Mouse (Mus musculus) CD8-positive naive resting alpha-beta T cell, adult 57 days (primary cell): ENCODE data around the gene Hist1h2bh. TPM values are rescaled to one million over a fixed set of nuclear protein-coding genes. Genes with fewer than 3 reads are reported as not detected.

Source experiments
- total RNA-seq: library from RNA; stranded (reverse); gene quantifications from one replicate; pipeline ENCODE4 v1.2.4, GENCODE M21; 2023

Hist1h2bh gene
- 3.6 TPM for total RNA-seq

GRCm38 (mm10) chr13:23542999-23543607 is at the start of gene Hist1h2bh:
TSS of gene Hist1h2bh (minus strand) at chr13:23543392.

GRCm38 (mm10) chr13:23581408-23582218 is 38.4 kb upstream of the Hist1h2bh start, which contains the start of gene Hist1h4d:
TSS of gene Hist1h4d (plus strand) at chr13:23581598.

GRCm38 (mm10) chr13:23575271-23575851 is 32.2 kb upstream of the Hist1h2bh start, which contains the start of gene Hist1h3d:
TSS of gene Hist1h3d (plus strand) at chr13:23575763.

GRCm38 (mm10) chr13:23573898-23574524 is 30.8 kb upstream of the Hist1h2bh start, which contains the start of the genes Hist1h2bf and Hist1h2ad:
TSS of gene Hist1h2bf (minus strand) at chr13:23574196.
TSS of gene Hist1h2ad (plus strand) at chr13:23574381.

GRCm38 (mm10) chr13:23571022-23571503 is 27.9 kb upstream of the Hist1h2bh start, which contains the start of the genes Hist1h2ae and Hist1h2bg:
TSS of gene Hist1h2ae (minus strand) at chr13:23571220.
TSS of gene Hist1h2bg (plus strand) at chr13:23571396.

GRCm38 (mm10) chr13:23561883-23562659 is 18.9 kb upstream of the Hist1h2bh start, which contains the start of gene Hist1h3e:
TSS of gene Hist1h3e (minus strand) at chr13:23562369.

GRCm38 (mm10) chr13:23552962-23553361 is 9.8 kb upstream of the Hist1h2bh start, which contains the start of gene Hist1h1d:
TSS of gene Hist1h1d (plus strand) at chr13:23553262.

GRCm38 (mm10) chr13:23551146-23551834 is 8.1 kb upstream of the Hist1h2bh start, which contains the start of gene Hist1h4f:
TSS of gene Hist1h4f (minus strand) at chr13:23551648.

GRCm38 (mm10) chr13:23543965-23544786 is 984 bp upstream of the Hist1h2bh start, which contains the start of gene Hist1h3f:
TSS of gene Hist1h3f (plus strand) at chr13:23544052.

GRCm38 (mm10) chr13:23535137-23536075 is 7.8 kb downstream of the Hist1h2bh start, which contains the start of gene Hist1h3g:
TSS of gene Hist1h3g (plus strand) at chr13:23535422.

GRCm38 (mm10) chr13:23533560-23534367 is 9.4 kb downstream of the Hist1h2bh start, which contains the start of gene Hist1h2af:
TSS of gene Hist1h2af (plus strand) at chr13:23533906.

GRCm38 (mm10) chr13:23530901-23531875 is 12.0 kb downstream of the Hist1h2bh start, which contains the start of gene Hist1h4h:
TSS of gene Hist1h4h (plus strand) at chr13:23531050.

